Mouse (Mus musculus): ENCODE data around the gene Rgs8.

The Rgs8 gene

GRCm38 (mm10) chr1:153704174-153704573 is 51.3 kb downstream of the Rgs8 start:
- peak; percentile 29 for DNase-seq (ENCODE audit: low spot score)

- peak; percentile 32 for DNase-seq (ENCODE audit: low spot score)
Observed at GRCm38 (mm10) chr1:153704996-153705395, 52.2 kb downstream of the Rgs8 start.

GRCm38 (mm10) chr1:153708626-153709025 is 55.8 kb downstream of the Rgs8 start:
- no peak for DNase-seq (ENCODE audit: low spot score)

- no peak for DNase-seq (ENCODE audit: low spot score)
Observed at GRCm38 (mm10) chr1:153709451-153709850, 56.6 kb downstream of the Rgs8 start.

GRCm38 (mm10) chr1:153711544-153712262 is 58.9 kb downstream of the Rgs8 start:
- no peak for DNase-seq (ENCODE audit: low spot score)

- DNase-seq (ENCODE audit: low spot score), result no peak
Observed at GRCm38 (mm10) chr1:153712633-153713032, 59.8 kb downstream of the Rgs8 start.

GRCm38 (mm10) chr1:153717990-153718389 is 65.2 kb downstream of the Rgs8 start:
- DNase-seq (ENCODE audit: low spot score), result no peak

- DNase-seq (ENCODE audit: low spot score), result no peak
Observed at GRCm38 (mm10) chr1:153720935-153721334, 68.1 kb downstream of the Rgs8 start.

- no peak for DNase-seq (ENCODE audit: low spot score)
Observed at GRCm38 (mm10) chr1:153721565-153722310, 68.9 kb downstream of the Rgs8 start.

GRCm38 (mm10) chr1:153723426-153723825 is 70.6 kb downstream of the Rgs8 start:
- no peak for DNase-seq (ENCODE audit: low spot score)

GRCm38 (mm10) chr1:153726636-153727035 is 73.8 kb downstream of the Rgs8 start:
- DNase-seq (ENCODE audit: low spot score), result no peak

- DNase-seq (ENCODE audit: low spot score), result no peak
Observed at GRCm38 (mm10) chr1:153729806-153730205, 77.0 kb downstream of the Rgs8 start.

GRCm38 (mm10) chr1:153730671-153731070 is 77.8 kb downstream of the Rgs8 start:
- DNase-seq (ENCODE audit: low spot score), result no peak

GRCm38 (mm10) chr1:153733181-153733580 is 80.4 kb downstream of the Rgs8 start:
- DNase-seq (ENCODE audit: low spot score), result no peak

- DNase-seq (ENCODE audit: low spot score), result no peak
Observed at GRCm38 (mm10) chr1:153734866-153735265, 82.0 kb downstream of the Rgs8 start.

GRCm38 (mm10) chr1:153736096-153736495 is 83.3 kb downstream of the Rgs8 start:
- DNase-seq (ENCODE audit: low spot score), result no peak

GRCm38 (mm10) chr1:153737101-153738085 is 84.6 kb downstream of the Rgs8 start:
- DNase-seq (ENCODE audit: low spot score), result peak; percentile 75

GRCm38 (mm10) chr1:153739437-153740015 is 86.7 kb downstream of the Rgs8 start:
- DNase-seq (ENCODE audit: low spot score), result no peak

GRCm38 (mm10) chr1:153740145-153740544 is 87.3 kb downstream of the Rgs8 start, which contains the start of gene Rgs16:
Gene Rgs16, plus strand, starts transcription at chr1:153740349.
- peak; percentile 89 for DNase-seq (ENCODE audit: low spot score)

- DNase-seq (ENCODE audit: low spot score), result no peak
Observed at GRCm38 (mm10) chr1:153740775-153741400, 88.1 kb downstream of the Rgs8 start.
